Mouse (Mus musculus) small intestine, adult 2 months (tissue): Measurements from ENCODE around the gene Ipp.

Experiments
- CTCF ChIP-seq: fragments of 200-500 bp; IDR thresholded peaks from 2 replicates; pipeline ENCODE4 v1.5.1; 2012; ENCODE audit warnings: low read depth, mild to moderate bottlenecking, control low read depth, inconsistent platforms, low read length, moderate library complexity, mixed read lengths; ENCODE audit not compliant: insufficient replicate concordance, insufficient read length; ENCODE audit errors: extremely low read depth
- POLR2A ChIP-seq: fragments of 200-500 bp; IDR thresholded peaks from 2 replicates; pipeline ENCODE4 v1.6.1; 2012; ENCODE audit warnings: low read depth, mild to moderate bottlenecking, control low read depth, inconsistent platforms, low read length, moderate library complexity

DNA sequence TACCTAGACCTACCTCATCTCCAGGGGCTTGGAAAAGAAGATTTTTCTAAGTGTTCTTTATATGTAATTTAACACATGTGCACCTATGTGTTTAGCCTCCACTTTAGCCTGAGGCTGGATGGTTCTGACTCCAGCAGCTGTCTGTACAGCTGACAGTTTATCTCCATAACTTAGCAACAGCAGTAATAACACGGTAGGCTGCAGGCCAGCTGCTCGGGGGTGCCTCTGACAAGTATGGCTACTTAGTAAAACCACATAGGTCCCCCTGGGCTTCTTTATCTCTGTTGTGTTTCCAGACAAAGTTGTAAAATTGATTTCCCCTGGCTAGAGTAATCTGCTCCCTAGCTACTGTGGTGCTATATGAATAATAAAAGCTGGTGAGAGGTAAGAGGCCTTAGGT is 23.9 kb upstream of the Ipp start:
- TF ChIP-seq CTCF (no peak), POLR2A (no peak)
